Mouse (Mus musculus): Measurements from ENCODE around the gene Cd68. TPM values are rescaled to one million over a fixed set of nuclear protein-coding genes. Genes with fewer than 3 reads are reported as not detected.
A peak's percentile ranks its signal among the peaks of the same experiment; 100 is the strongest.

The Cd68 gene
- total and polyA plus RNA-seq, 3 experiments, result 82.2 to 343 (median 122) TPM

- in situ Hi-C loops (cut with MboI; ENCODE audit: low pct_ligation_motif_present, low pct_unique_long_range_greater_than_20kb, low sequenced_read_pairs), result no loop called here
- H3K79me2 ChIP-seq (replicated peaks; ENCODE audit: control insufficient read depth, extremely low read depth, insufficient read depth, poor library complexity, severe bottlenecking), result no peaks in the 10 kb centered on the region
- TF ChIP-seq MXI1 (IDR thresholded peaks at IDR 0.05; ENCODE audit: low read depth, low read length) (no peak), POLR2A (IDR thresholded peaks at IDR 0.05; ENCODE audit: low read depth, low read length) (no peak), BHLHE40 (IDR thresholded peaks at IDR 0.05; ENCODE audit: low read depth, low read length) (no peak), ZC3H11A (IDR thresholded peaks at IDR 0.05; ENCODE audit: low read depth, low read length) (no peak), E2F4 (IDR thresholded peaks at IDR 0.05; ENCODE audit: insufficient replicate concordance, low read depth, low read length) (no peak), RAD21 (IDR thresholded peaks at IDR 0.05; ENCODE audit: low read depth, low read length) (no peak), GABPA (IDR thresholded peaks at IDR 0.05; ENCODE audit: insufficient replicate concordance, low read depth, low read length) (no peak), ETS1 (conservative IDR thresholded peaks at IDR 0.05; ENCODE audit: low read depth, low read length) (no peak), ZNF384 (IDR thresholded peaks at IDR 0.05; ENCODE audit: low read depth, low read length) (no peak), CTCF (conservative IDR thresholded peaks at IDR 0.05 in 1 of 2, IDR thresholded peaks at IDR 0.05 in 1 of 2; ENCODE audit: low read depth in 2 of 2, low read length in 2 of 2) (no peak), TBP (conservative IDR thresholded peaks at IDR 0.05; ENCODE audit: low read depth, low read length) (no peak), NRF1 (IDR thresholded peaks at IDR 0.05; ENCODE audit: low read depth, low read length) (no peak), MYC (IDR thresholded peaks at IDR 0.05; ENCODE audit: low read depth, low read length) (no peak), ZMIZ1 (IDR thresholded peaks at IDR 0.05; ENCODE audit: low read depth, low read length) (no peak), JUND (conservative IDR thresholded peaks at IDR 0.05; ENCODE audit: low read depth, low read length) (no peak)
- peaks cover 40% of the 10 kb centered on the region for H3K27me3 ChIP-seq (replicated peaks)
- H3K4me2 ChIP-seq (ENCODE audit: insufficient read depth, low read depth, poor library complexity, severe bottlenecking), result no peak overlapping the region
- H3K4me1 ChIP-seq (ENCODE audit: control insufficient read depth in 1 of 2, insufficient read depth in 2 of 2), result no peaks in the 10 kb centered on the region
- no peak overlapping the region for H3K27ac ChIP-seq (ENCODE audit: insufficient read depth, low read depth)
- DNase-seq (ENCODE audit: extremely low read depth), result no peak
- no peaks in the 10 kb centered on the region for H3K9me3 ChIP-seq (replicated peaks; ENCODE audit: low read length)
- no peak overlapping the region for H3K9ac ChIP-seq (ENCODE audit: insufficient read depth, low read depth)
- no peaks in the 10 kb centered on the region for H3K36me3 ChIP-seq (replicated peaks in 1 of 2; ENCODE audit: control insufficient read depth in 1 of 2, insufficient read depth in 1 of 2, low read length in 1 of 2)
- H3K4me3 ChIP-seq (replicated peaks in 1 of 3; ENCODE audit: low read depth in 2 of 3, low read length in 2 of 3, poor library complexity in 1 of 3), result no peak overlapping the region
- dilution Hi-C loops (cut with MboI; ENCODE audit: extremely low pct_ligation_motif_present, extremely low pct_unique_long_range_greater_than_20kb, low sequenced_read_pairs), result no loop called here
Observed at GRCm38 (mm10) chr11:69622406-69622805, 43.5 kb downstream of the Cd68 start.

DNA sequence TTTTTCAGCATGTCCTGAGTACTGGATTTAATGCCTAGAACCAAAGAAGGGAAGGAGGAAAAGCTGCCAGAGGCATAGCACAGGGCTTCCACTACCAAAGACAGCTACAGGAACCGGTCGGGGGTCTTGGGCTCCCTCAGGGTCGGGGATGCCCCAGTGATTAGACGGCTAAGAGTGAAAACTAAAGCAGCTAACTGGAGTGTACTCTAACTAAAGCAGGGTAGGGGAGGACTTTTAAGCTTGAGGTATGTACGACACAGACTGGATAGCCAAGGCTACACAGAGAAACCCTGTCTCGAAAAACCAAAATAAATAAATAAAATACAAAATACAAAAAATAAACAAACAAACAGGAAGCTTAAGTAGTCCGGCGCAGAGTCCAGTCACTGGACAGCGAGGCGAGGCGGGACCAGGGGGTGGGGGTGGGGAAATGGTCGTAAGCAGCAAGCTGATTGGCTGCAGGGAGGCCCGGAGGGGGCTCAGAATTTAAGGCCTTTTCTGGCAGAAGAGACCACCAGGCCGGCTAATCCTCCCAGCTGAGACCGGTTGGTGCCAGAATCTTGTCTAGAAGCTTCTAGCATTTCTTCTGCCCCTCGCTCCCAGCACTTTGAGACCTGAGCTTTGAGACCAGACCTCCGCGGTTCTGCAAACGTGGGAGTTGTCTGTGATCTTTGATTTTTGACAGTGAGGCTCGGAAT lies 44.2 kb downstream of the Cd68 start, which contains the start of gene Sat2:
Gene Sat2, plus strand, starts transcription at position 454 of the 698 bp plus-strand sequence.
- H3K4me3 ChIP-seq (replicated peaks in 1 of 3; ENCODE audit: low read depth in 2 of 3, low read length in 2 of 3, poor library complexity in 1 of 3), result peak within 1 kb of the TSS in 1 of 3 experiments; percentile 41
- H3K9me3 ChIP-seq (replicated peaks; ENCODE audit: low read length), result no peaks in the 10 kb centered on the region
- DNase-seq (ENCODE audit: extremely low read depth), result no peak
- H3K4me1 ChIP-seq (ENCODE audit: control insufficient read depth in 1 of 2, insufficient read depth in 2 of 2), result no peaks in the 10 kb centered on the region
- no peaks in the 10 kb centered on the region for H3K36me3 ChIP-seq (replicated peaks in 1 of 2; ENCODE audit: control insufficient read depth in 1 of 2, insufficient read depth in 1 of 2, low read length in 1 of 2)
- dilution Hi-C loops (cut with MboI; ENCODE audit: extremely low pct_ligation_motif_present, extremely low pct_unique_long_range_greater_than_20kb, low sequenced_read_pairs), result no loop called here
- no peaks in the 10 kb centered on the region for H3K79me2 ChIP-seq (replicated peaks; ENCODE audit: control insufficient read depth, extremely low read depth, insufficient read depth, poor library complexity, severe bottlenecking)
- no peak within 1 kb of the TSS for H3K27ac ChIP-seq (ENCODE audit: insufficient read depth, low read depth)
- H3K9ac ChIP-seq (ENCODE audit: insufficient read depth, low read depth), result no peak within 1 kb of the TSS
- H3K27me3 ChIP-seq (replicated peaks), result peaks cover 46% of the 10 kb centered on the region
- TF ChIP-seq CHD1 (IDR thresholded peaks at IDR 0.05; ENCODE audit: low read depth, low read length), result no peak
- TF ChIP-seq POLR2AphosphoS2 (IDR thresholded peaks at IDR 0.05; ENCODE audit: low read depth, low read length), result no peak
- TF ChIP-seq UBTF (IDR thresholded peaks at IDR 0.05; ENCODE audit: low read depth, low read length), result no peak
- TF ChIP-seq BHLHE40 (IDR thresholded peaks at IDR 0.05; ENCODE audit: low read depth, low read length), result no peak
- no peak for TF ChIP-seq USF2 (conservative IDR thresholded peaks at IDR 0.05; ENCODE audit: low read depth, low read length)
- TF ChIP-seq ZC3H11A (IDR thresholded peaks at IDR 0.05; ENCODE audit: low read depth, low read length), result no peak
- TF ChIP-seq ZMIZ1 (IDR thresholded peaks at IDR 0.05; ENCODE audit: low read depth, low read length), result no peak
- TF ChIP-seq IRF4 (IDR thresholded peaks at IDR 0.05; ENCODE audit: low read depth, low read length), result no peak
- no peak for TF ChIP-seq ELF1 (IDR thresholded peaks at IDR 0.05; ENCODE audit: low read depth, low read length)
- TF ChIP-seq MAX (IDR thresholded peaks at IDR 0.05; ENCODE audit: low read length), result no peak
- in situ Hi-C loops (cut with MboI; ENCODE audit: low pct_ligation_motif_present, low pct_unique_long_range_greater_than_20kb, low sequenced_read_pairs), result no loop called here
- no peak within 1 kb of the TSS for H3K4me2 ChIP-seq (ENCODE audit: insufficient read depth, low read depth, poor library complexity, severe bottlenecking)

Data from CH12.LX (cell line).